Mouse (Mus musculus) hindbrain, embryonic 15.5 days (tissue): ENCODE data around the gene Ltbr. TPM values are rescaled to one million over a fixed set of nuclear protein-coding genes. Genes with fewer than 3 reads are reported as not detected.

Experiments
- ATAC-seq: fragments of 200-750 bp; cut with Nextera tagmentation; 2 replicates; pipeline ENCODE4 v1.8.0; 2017; ENCODE audit warnings: low read depth, moderate number of reproducible peaks, moderate TSS enrichment; ENCODE audit not compliant: low FRiP score
- H3K27ac ChIP-seq: fragments of 300-500 bp; sonication (generic); replicated peaks from 2 replicates; pipeline ENCODE4 v1.5.1; 2015; ENCODE audit warnings: mild to moderate bottlenecking, inconsistent platforms
- H3K27me3 ChIP-seq: fragments of 300-500 bp; sonication (generic); 2 replicates; pipeline ENCODE4 v1.6.1; 2015; ENCODE audit warnings: control low read depth, inconsistent platforms
- H3K36me3 ChIP-seq: fragments of 300-500 bp; sonication (generic); 2 replicates; pipeline ENCODE4 v1.6.1; 2015; ENCODE audit warnings: control low read depth, inconsistent platforms
- H3K4me1 ChIP-seq: fragments of 300-500 bp; sonication (generic); replicated peaks from 2 replicates; pipeline ENCODE4 v1.6.1; 2015; ENCODE audit warnings: control low read depth, inconsistent platforms
- H3K4me2 ChIP-seq: fragments of 300-500 bp; sonication (generic); 2 replicates; pipeline ENCODE4 v1.6.1; 2015; ENCODE audit warnings: moderate library complexity, mild to moderate bottlenecking, inconsistent platforms
- H3K4me3 ChIP-seq: fragments of 300-500 bp; sonication (generic); 2 replicates; pipeline ENCODE4 v1.5.1; 2015; ENCODE audit warnings: mild to moderate bottlenecking, inconsistent platforms
- H3K9ac ChIP-seq: fragments of 300-500 bp; sonication (generic); 2 replicates; pipeline ENCODE4 v1.6.1; 2015; ENCODE audit warnings: inconsistent platforms
- H3K9me3 ChIP-seq: fragments of 300-500 bp; sonication (generic); 2 replicates; pipeline ENCODE4 v1.6.1; 2016; ENCODE audit warnings: control low read depth, inconsistent platforms
- WGBS: fragments of 180-500 bp; shearing (Covaris S2); methylation state at CpG from one replicate; pipeline ENCODE4 v1.1.7; 2015; 5-methylcytosine and 5-hydroxymethylcytosine counted together
- polyA plus RNA-seq: library from polyadenylated mRNA; unstranded; fragments of >200 nt; fragmentation: Nextera tagmentation; extraction: Ambion mirVana; gene quantifications from 2 replicates; pipeline ENCODE4 v1.2.1, GENCODE M21; 2015

The Ltbr gene
- polyA plus RNA-seq, 1 experiment from 2014 or later = 15.6 TPM

GRCm38 (mm10) chr6:125352811-125353210 is 39.1 kb upstream of the Ltbr start:
- ATAC-seq = no peak
- no peak overlapping the region for H3K27ac ChIP-seq
- 65% methylated on average over 4 of the region's 4 CpGs for WGBS
- no peaks in the 10 kb centered on the region for H3K9me3 ChIP-seq
- H3K36me3 ChIP-seq = no peaks in the 10 kb centered on the region
- peaks cover 10% of the 10 kb centered on the region; the same call in 1 of the 2 replicates for H3K27me3 ChIP-seq
- no peak overlapping the region for H3K4me3 ChIP-seq
- H3K4me1 ChIP-seq = peaks cover 33% of the 10 kb centered on the region
- H3K4me2 ChIP-seq = no peak overlapping the region
- H3K9ac ChIP-seq = no peak overlapping the region

- Histone ChIP-seq H3K4me3 (no peak overlapping the region), H3K9me3 (no peaks in the 10 kb centered on the region), H3K4me1 (peaks cover 33% of the 10 kb centered on the region), H3K4me2 (no peak overlapping the region), H3K27ac (no peak overlapping the region), H3K9ac (no peak overlapping the region), H3K27me3 (peaks cover 10% of the 10 kb centered on the region; the same call in 1 of the 2 replicates), H3K36me3 (no peaks in the 10 kb centered on the region)
- ATAC-seq = no peak
- WGBS = 72% methylated on average over 5 of the region's 5 CpGs
These were observed 38.3 kb upstream of the Ltbr start for GRCm38 (mm10) chr6:125352046-125352384.

- WGBS = 72% methylated on average over 8 of the region's 8 CpGs
- Histone ChIP-seq H3K4me3 (no peak overlapping the region), H3K36me3 (no peaks in the 10 kb centered on the region), H3K27me3 (peaks cover 10% of the 10 kb centered on the region; the same call in 1 of the 2 replicates), H3K27ac (no peak overlapping the region), H3K4me2 (peak overlapping the region; percentile 63; the same call in 1 of the 2 replicates), H3K9me3 (no peaks in the 10 kb centered on the region), H3K4me1 (peaks cover 33% of the 10 kb centered on the region), H3K9ac (no peak overlapping the region; the same call in 1 of the 2 replicates)
- ATAC-seq = no peak
These were observed 37.8 kb upstream of the Ltbr start for GRCm38 (mm10) chr6:125351368-125352045.

- H3K9ac ChIP-seq = no peak overlapping the region
- no peak overlapping the region for H3K27ac ChIP-seq
- H3K36me3 ChIP-seq = no peaks in the 10 kb centered on the region
- WGBS = 87% methylated on average over 2 of the region's 2 CpGs
- no peaks in the 10 kb centered on the region for H3K9me3 ChIP-seq
- H3K4me1 ChIP-seq = peaks cover 33% of the 10 kb centered on the region
- no peak for ATAC-seq
- no peak overlapping the region for H3K4me3 ChIP-seq
- peaks cover 10% of the 10 kb centered on the region; the same call in 1 of the 2 replicates for H3K27me3 ChIP-seq
- H3K4me2 ChIP-seq = peak overlapping the region; percentile 63
These were observed 37.3 kb upstream of the Ltbr start for GRCm38 (mm10) chr6:125350995-125351324.

GRCm38 (mm10) chr6:125350231-125350994 is 36.7 kb upstream of the Ltbr start:
- Histone ChIP-seq H3K4me1 (peaks cover 28% of the 10 kb centered on the region), H3K36me3 (no peaks in the 10 kb centered on the region), H3K9ac (peak overlapping the region; percentile 38), H3K4me3 (peak overlapping the region; percentile 37), H3K9me3 (no peaks in the 10 kb centered on the region), H3K27ac (0 out of 2 replicates have a peak overlapping the region, but pooled peaks have one; percentile 32), H3K4me2 (peak overlapping the region; percentile 63), H3K27me3 (peaks cover 10% of the 10 kb centered on the region; the same call in 1 of the 2 replicates)
- 11% methylated on average over 20 of the region's 20 CpGs for WGBS
- no peak for ATAC-seq

- peak; percentile 42; the same call in 1 of the 2 replicates for ATAC-seq
- Histone ChIP-seq H3K36me3 (no peaks in the 10 kb centered on the region), H3K9me3 (no peaks in the 10 kb centered on the region), H3K4me1 (peaks cover 21% of the 10 kb centered on the region), H3K4me3 (peak overlapping the region; percentile 37), H3K4me2 (peak overlapping the region; percentile 63), H3K27me3 (peaks cover 10% of the 10 kb centered on the region; the same call in 1 of the 2 replicates), H3K27ac (0 out of 2 replicates have a peak overlapping the region, but pooled peaks have one; percentile 32), H3K9ac (peak overlapping the region; percentile 38)
- WGBS = under 1% methylated on average over 26 of the region's 27 CpGs
These were observed 36.0 kb upstream of the Ltbr start for GRCm38 (mm10) chr6:125349575-125350230.

GRCm38 (mm10) chr6:125348721-125349574 is 35.3 kb upstream of the Ltbr start, which contains the start of gene Tnfrsf1a:
TSS of gene Tnfrsf1a (plus strand) at chr6:125349362.
- no peak for ATAC-seq
- H3K4me3 ChIP-seq = peak within 1 kb of the TSS; percentile 37
- H3K27ac ChIP-seq = 0 out of 2 replicates have a peak within 1 kb of the TSS, but pooled peaks have one; percentile 32
- peak within 1 kb of the TSS; percentile 63 for H3K4me2 ChIP-seq
- 6% methylated on average over 22 of the region's 22 CpGs for WGBS
- no peaks in the 10 kb centered on the region for H3K9me3 ChIP-seq
- H3K9ac ChIP-seq = peak within 1 kb of the TSS; percentile 38
- no peaks in the 10 kb centered on the region for H3K36me3 ChIP-seq
- peaks cover 17% of the 10 kb centered on the region for H3K4me1 ChIP-seq
- H3K27me3 ChIP-seq = peaks cover 10% of the 10 kb centered on the region; the same call in 1 of the 2 replicates

- H3K9ac ChIP-seq = no peak overlapping the region
- H3K4me1 ChIP-seq = peaks cover 17% of the 10 kb centered on the region
- H3K4me3 ChIP-seq = no peak overlapping the region
- no peak overlapping the region for H3K27ac ChIP-seq
- ATAC-seq = no peak
- WGBS = 54% methylated on average over 2 of the region's 2 CpGs
- peaks cover 10% of the 10 kb centered on the region; the same call in 1 of the 2 replicates for H3K27me3 ChIP-seq
- H3K36me3 ChIP-seq = no peaks in the 10 kb centered on the region
- no peaks in the 10 kb centered on the region for H3K9me3 ChIP-seq
- H3K4me2 ChIP-seq = no peak overlapping the region
These were observed 32.3 kb upstream of the Ltbr start for GRCm38 (mm10) chr6:125346029-125346428.

GRCm38 (mm10) chr6:125345625-125346024 is 31.9 kb upstream of the Ltbr start:
- Histone ChIP-seq H3K4me3 (no peak overlapping the region), H3K36me3 (no peaks in the 10 kb centered on the region), H3K27me3 (peaks cover 10% of the 10 kb centered on the region; the same call in 1 of the 2 replicates), H3K9me3 (no peaks in the 10 kb centered on the region), H3K4me1 (peaks cover 17% of the 10 kb centered on the region), H3K9ac (no peak overlapping the region), H3K27ac (no peak overlapping the region), H3K4me2 (no peak overlapping the region)
- no peak for ATAC-seq
- 70% methylated on average over 1 of the region's 1 CpGs for WGBS

- H3K27ac ChIP-seq = no peak overlapping the region
- no peaks in the 10 kb centered on the region for H3K9me3 ChIP-seq
- ATAC-seq = no peak
- H3K27me3 ChIP-seq = peaks cover 6% of the 10 kb centered on the region; the same call in 1 of the 2 replicates
- H3K4me2 ChIP-seq = no peak overlapping the region
- H3K4me3 ChIP-seq = no peak overlapping the region
- H3K9ac ChIP-seq = no peak overlapping the region
- WGBS = 73% methylated on average over 4 of the region's 4 CpGs
- peaks cover 12% of the 10 kb centered on the region for H3K4me1 ChIP-seq
- no peaks in the 10 kb centered on the region for H3K36me3 ChIP-seq
These were observed 31.2 kb upstream of the Ltbr start for GRCm38 (mm10) chr6:125344866-125345265.

- 47% methylated on average over 8 of the region's 8 CpGs for WGBS
- Histone ChIP-seq H3K4me3 (no peak overlapping the region), H3K4me2 (no peak overlapping the region), H3K4me1 (peaks cover 4% of the 10 kb centered on the region), H3K36me3 (no peaks in the 10 kb centered on the region), H3K9ac (no peak overlapping the region), H3K9me3 (no peaks in the 10 kb centered on the region), H3K27ac (no peak overlapping the region), H3K27me3 (0 out of 2 replicates have a peak, but pooled peaks cover 4% of the 10 kb centered on the region)
- no peak; the same call in 1 of the 2 replicates for ATAC-seq
These were observed 30.4 kb upstream of the Ltbr start for GRCm38 (mm10) chr6:125344084-125344483.
